Mouse (Mus musculus) effector memory CD4-positive, alpha-beta T cell, adult 5 months (primary cell): ENCODE results near the gene Adgrg4. TPM values are rescaled to one million over a fixed set of nuclear protein-coding genes. Genes with fewer than 3 reads are reported as not detected.

Experiments
- polyA plus RNA-seq: library from polyadenylated mRNA; unstranded; fragments of 100-300 nt; shearing (Covaris generic); gene quantifications from one replicate; pipeline ENCODE4 v1.2.1, GENCODE M21; 2017

Gene Adgrg4
- polyA plus RNA-seq, result not detected

DNA sequence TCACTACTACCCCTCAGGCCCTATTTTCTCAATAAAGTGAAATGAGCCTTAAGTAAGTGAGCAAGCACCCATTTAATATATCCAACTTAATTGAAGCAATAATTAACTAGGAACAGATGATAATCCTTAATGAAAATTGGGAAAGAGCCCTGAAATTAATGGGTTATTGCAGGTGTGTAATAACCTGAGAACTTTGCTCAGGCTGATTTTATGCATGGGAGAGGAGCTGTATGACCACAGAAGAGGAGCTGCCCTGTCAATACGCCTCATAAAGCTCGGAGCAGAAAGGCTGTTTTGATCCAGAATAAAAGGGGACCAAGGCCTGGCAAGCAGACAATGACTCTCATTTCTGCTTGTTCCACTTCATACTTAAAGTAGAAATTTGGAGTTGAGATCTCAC lies at the start of gene Adgrg4:
Gene Adgrg4, plus strand, starts transcription at position 301 of the 400 bp plus-strand sequence.

GRCm38 (mm10) chrX:56821765-56822603 lies 48.0 kb upstream of the Adgrg4 start, which contains the start of gene Map7d3:
TSS of gene Map7d3 (minus strand) at chrX:56822326.

DNA sequence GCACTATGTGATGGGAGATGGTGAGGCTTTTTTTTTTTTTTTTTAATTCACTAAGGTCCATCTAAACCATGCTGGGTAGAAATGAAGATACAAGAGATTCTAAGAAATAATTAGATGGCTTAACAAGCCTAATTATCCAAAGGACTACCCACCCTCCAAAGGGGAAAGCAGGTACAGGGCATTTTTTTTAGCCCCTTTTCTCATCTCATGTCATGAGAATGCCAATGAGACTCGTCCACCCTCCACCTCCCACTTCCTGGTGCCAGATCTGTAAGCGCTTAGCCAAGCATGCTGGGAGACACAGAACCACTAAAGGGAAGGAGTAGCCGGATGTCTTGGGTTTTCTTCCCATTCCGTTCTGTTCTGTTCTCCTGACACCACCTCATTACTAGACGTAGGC lies 172.8 kb downstream of the Adgrg4 start, which contains the start of gene Brs3:
Gene Brs3, plus strand, starts transcription at position 301 of the 400 bp plus-strand sequence.

Other genes with a start within 250 kb of the Adgrg4 start
- gene Fhl1, start 138.4 kb upstream of the Adgrg4 start, polyA plus RNA-seq, result not detected
- gene Map7d3, start 47.8 kb upstream of the Adgrg4 start, polyA plus RNA-seq, result 0.25 TPM
- not detected for gene Brs3, start 172.9 kb downstream of the Adgrg4 start, polyA plus RNA-seq
- 62.7 TPM for gene Htatsf1, start 183.4 kb downstream of the Adgrg4 start, polyA plus RNA-seq
- not detected for gene Vgll1, start 217.9 kb downstream of the Adgrg4 start, polyA plus RNA-seq